Mouse (Mus musculus) right cerebral cortex, postnatal 25 days (tissue): ENCODE data around the gene Kmt2a.
A peak's percentile ranks its signal among the peaks of the same experiment; 100 is the strongest.

Experiments used
- DNase-seq: peaks from one replicate; pipeline ENCODE4 v3.0.0; 2022

Kmt2a gene

DNA sequence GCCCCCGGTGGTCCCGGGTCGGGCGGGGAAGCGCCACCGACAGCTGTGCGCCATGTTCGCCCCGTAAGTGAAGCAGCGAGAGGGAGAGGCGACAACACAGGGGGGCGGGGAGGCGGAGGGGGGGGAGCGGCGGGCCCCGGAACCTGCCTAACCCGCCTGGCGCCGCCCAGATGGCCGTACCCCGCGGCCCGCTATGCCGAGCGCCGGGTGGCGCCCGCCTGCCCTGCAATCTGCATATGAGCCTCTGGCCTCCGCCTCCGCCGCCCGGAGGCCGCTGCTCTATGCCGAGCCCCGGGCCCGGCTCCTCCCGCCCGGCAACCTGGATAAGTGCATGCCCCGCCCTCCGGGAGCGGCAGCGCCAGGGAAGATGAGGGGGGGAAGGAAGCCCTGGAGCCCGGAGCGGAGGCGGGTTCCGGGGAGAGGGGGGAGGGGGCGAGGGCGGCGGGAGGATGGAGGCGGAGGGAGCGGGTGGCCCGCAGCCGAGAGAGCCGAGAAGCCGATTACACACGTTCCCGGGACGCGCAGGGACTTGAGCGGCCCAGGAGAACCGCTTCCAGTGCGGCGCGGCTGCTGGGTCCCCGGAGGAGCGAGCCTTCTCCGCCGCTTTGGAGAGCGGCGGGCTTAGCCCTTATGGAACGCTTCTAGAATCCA is at the start of gene Kmt2a:
Gene Kmt2a (minus strand): TSS at position 76 of the 651 bp plus-strand sequence.
- peak; percentile 99 for DNase-seq

DNA sequence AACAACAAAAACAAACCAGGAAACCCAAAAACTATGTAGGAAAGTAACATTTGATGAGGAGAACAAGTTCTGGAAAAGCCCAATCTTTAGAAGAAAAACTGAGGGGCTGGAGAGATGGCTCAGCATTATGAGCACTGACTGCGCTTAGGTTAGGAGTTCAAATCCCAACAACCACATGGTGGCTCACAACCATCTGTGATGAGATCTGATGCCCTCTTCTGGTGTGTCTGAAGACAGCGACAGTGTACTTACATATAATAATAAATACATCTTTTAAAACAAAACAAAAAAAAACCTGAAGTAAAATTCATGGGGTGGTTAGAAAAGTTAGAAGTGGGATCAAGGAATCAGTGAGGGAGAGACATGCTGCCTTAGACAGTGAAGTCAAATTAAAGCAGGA is 40.4 kb upstream of the Kmt2a start:
- no peak for DNase-seq

DNA sequence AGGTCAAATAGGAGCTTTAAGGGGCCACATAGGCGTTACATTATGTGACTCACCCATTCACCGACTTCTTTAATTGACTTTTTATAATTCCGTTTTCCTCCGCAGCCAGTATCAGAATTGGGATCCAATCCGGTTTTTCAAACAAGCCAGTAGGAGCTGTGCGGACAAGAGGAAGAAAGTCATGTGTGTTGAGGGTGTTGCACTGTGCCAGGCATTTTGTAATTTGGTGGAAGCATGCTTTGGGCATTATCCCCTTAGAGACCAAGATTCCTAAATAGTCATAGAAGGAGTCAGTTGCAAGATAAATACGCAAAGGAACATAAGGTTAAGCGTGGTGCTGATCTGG is 40.0 kb upstream of the Kmt2a start:
- no peak for DNase-seq

DNA sequence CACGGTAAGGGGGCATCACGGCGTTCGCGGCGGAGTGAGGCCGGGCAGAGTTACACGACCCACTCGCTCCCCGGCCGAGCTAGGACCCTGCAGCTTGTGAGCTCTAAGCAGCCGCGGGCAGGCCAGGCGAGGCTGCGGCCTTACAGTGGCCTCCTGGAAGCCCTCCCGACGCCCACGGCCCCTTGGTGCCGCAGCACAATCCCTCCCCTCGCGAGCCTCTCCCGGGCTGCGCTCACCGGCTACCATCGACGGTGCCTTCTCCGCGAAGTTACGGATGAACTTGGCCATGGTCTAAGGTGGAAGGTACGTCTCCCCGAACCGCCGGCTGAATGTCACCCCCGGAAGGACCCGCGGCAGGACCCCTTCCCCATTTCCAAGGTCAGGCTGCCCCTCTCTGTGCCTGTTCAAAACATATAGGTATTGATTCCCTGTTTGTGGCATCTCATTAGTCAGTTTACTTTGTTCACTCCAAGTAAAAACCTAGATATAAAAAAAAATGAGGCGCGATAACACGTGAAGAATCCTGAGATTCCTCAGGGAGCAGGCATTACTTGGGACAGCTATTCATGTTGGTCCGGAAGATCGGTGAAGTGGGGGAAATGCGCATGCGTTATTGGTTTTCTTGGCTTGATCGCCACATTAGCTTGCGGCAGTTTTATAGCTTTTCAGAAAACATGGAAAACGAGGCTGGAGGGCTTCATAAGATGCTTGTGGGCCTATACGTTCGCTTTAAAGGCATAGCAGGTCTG is 39.5 kb upstream of the Kmt2a start, which contains the start of gene Atp5l:
Gene Atp5l (minus strand): TSS at position 369 of the 749 bp plus-strand sequence.
- peak; percentile 80 for DNase-seq

DNA sequence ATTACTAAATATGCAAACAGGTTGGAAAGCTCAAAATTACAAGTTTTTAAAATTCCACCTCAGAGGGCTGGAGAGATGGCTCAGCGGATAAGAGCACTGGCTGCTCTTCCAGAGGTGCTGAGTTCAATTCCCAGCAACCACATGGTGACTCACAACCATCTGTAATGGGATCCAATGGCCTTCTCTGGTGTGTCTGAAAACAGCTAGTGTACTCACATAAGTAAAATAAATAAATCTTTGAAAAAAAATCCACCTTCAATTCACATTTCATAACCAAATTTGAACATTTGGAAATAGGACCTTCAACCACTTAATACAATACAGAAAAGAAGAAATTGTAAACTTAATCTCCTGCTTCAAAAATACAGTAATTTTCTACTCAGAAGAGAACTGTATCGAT is 38.5 kb upstream of the Kmt2a start:
- no peak for DNase-seq

DNA sequence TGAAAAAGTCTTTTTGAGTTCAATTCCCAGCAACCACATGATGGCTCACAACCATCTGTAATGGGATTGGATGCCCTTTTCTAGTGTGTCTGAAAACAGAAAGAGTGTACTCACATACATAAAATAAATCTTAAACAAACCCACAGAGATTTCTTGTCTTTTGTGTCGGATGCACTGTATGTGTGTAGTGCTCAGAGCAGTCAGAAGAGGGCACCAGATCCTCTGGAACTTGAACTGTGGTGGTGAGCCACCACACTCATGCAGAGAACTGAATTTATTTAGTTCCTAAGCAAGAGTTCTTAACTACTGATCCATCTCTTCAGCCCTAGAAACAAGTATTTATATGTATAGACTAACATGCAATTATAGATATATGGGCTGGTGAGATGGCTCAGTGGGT is 35.1 kb upstream of the Kmt2a start:
- no peak for DNase-seq

DNA sequence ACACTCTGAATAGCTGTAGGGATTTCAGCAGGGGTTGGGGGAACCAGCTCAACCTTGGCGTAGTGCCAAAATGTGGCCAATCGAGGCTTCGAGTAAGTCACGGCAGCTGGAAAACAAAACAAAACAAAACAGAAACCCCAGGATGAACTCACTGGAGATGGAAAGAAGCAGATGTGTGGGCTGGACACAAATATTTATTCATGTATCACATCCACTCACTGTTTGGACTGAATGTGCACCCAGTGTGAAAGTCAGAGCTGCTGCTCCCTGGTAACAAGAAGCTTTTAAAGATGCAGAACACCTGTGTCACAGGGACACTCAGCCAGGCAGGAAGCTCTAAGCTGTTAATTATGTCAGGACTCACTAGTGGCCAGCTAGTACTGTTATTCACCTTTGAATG is 33.6 kb upstream of the Kmt2a start:
- no peak for DNase-seq

DNA sequence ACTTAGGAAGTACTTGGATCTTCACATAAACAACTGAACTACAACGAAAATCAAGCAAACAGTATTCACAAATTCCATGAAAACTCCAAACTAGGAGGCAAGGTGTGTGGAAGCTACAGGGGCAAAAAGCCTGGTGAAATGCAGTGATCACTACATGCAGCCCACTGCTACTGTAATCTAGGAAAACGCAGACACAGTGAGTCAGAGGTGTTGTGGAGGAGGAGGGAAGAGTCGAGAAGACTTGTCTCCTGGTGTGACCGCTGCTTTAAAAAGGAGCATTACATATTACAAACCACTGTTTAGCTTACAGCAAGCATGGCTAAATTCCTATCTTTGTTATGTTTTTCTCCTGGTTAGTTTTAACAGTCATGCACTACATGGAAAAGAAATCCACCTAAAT is 30.3 kb upstream of the Kmt2a start:
- DNase-seq, result no peak

DNA sequence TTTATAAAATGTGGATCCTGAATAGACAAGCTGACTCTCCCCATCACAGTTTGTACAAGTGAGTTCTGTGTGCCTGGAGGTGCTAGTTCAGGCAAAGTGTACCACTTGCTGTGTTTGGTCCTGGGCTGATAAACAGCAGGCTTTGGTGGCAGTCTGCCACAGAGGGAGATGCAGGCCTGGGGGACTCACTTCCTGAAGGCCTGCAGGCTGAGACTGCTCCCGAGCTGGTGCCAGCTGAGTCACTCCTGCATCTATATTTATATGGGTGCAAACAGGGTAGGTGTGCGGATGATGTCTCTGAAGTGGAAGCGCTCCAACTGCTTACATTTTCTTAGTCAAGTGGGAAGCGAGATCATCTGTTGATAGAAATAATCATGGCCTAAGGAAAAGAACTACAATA is 24.5 kb upstream of the Kmt2a start:
- DNase-seq, result peak; percentile 81

DNA sequence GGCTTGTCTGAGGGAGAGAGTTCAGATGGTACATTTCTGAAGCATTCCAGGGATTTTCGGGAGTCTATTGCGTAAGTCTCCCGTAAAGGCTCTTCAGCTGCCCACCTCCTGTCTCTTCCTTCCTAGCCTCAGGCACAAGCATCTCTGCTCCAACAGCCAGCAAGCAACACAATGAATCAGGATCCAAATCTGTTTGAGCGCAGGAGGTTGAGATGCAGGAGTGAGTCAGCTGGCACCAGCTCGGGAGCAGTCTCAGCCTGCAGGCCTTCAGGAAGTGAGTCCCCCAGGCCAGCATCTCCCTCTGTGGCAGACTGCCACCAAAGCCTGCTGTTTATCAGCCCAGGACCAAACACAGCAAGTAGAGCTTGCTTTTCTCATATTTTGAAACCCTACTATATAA is 23.9 kb upstream of the Kmt2a start:
- peak; percentile 83 for DNase-seq

DNA sequence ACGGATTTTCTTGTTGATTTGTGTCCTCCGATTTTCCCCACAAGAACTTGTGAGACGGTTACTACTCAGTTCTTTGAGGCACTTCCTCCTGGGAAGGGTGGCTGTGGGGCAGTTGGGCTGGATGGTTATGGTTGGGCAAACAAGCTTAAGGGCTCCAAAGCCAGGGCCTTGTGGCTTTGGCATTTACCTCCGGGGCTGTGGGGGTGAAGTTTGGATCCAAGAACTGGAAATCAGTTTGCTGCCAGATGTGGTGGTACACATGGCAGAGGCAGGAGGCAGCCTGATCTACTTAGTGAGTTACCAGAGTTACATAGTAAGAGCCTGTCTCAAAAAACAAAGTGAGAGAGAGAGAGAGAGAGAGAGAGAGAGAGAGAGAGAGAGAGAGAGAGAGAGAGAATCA is 22.8 kb upstream of the Kmt2a start:
- DNase-seq, result no peak

DNA sequence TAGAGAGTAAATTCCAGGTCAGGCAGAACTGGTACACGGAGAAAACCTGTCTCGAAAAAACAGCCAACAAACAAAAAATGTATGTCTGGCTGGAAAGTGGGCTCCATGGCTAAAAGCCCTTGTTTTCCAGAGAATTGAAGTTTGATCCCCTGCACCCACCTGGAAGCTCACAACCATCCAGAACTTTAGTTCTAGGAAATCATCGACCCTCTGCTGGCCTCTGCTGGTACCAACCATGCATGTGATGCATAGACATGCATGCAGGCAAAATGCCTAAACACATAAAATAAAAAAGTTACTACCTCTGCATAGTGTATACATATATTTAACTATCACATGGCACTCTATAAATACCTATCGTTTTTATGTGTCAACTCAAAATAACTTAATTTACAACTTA is 19.3 kb upstream of the Kmt2a start:
- no peak for DNase-seq

DNA sequence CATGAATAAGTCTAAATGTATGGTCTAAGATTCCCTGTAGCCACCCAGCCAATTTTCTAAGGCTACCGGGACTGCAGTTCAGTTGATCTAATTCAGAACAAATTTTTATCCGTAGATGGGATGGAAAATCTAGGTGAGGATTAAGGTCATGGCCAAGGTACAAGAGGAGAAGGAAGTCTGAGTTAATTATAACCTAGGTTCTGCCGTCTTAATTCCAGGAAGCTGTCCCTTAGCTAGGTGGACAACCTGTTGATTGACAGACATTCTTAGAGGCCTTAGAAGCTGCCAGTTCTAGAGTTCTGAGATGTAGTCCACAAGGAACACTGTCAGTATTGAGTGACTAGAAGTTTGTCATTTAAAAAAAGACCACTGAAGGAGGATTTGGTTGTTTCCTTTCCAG is 18.6 kb upstream of the Kmt2a start:
- DNase-seq, result no peak

DNA sequence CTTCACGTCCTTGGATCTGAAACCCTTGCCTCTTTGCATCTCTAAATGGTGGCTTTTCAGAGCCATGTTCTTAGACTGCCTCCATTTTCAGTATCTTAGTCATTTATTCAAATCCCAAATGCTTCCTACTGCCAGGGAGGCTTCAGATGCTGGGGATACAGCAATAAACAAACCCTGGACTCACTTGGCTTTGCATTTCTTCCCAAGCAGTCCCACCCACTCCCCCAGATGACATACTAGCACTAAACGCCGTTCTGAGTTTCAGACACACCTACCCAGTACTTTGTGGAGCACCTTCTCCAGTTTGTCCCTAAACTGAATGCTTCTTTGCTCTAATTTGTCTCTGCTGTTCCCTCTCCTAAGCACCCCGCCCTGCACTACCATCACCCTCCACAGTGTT is 15.9 kb upstream of the Kmt2a start:
- DNase-seq, result no peak

DNA sequence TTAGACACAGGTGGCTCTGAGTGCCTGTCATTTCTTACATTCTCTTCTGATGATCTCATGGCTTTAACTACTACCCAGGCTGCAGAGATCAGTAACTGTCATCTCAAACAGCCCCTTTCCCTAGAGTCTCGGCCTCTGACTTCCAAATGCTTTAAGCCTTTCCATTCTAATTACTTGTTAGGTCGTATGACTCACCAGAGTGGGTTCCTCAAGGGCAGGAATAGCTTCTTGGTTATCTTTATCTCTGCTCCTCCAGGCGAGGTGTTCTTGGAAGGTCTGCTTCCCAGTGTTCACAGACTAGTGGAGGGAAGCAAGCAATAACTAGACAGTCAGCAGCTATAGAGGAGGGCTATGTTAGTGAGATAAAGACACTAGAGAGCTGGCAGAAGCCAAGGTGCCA is 11.6 kb upstream of the Kmt2a start:
- DNase-seq, result no peak

DNA sequence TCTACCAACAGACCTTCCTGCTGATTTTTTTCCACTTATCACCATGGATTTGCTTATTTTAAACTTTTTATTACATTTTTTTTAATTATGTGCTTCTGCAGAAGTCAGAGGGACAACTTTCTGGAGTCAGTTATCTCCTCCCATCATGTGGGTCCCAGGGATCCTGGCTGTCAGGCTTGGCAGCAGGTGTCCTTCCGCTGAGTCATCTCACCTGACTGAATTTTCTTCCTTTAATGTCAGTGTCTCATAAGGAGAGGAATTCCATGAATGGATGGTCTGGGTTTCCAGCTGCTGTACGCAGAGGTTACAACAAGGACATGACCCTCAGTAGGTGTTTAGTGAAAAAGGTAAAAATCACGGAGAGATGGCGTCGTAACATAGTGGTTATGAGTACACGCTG is 10.1 kb upstream of the Kmt2a start:
- DNase-seq, result no peak

DNA sequence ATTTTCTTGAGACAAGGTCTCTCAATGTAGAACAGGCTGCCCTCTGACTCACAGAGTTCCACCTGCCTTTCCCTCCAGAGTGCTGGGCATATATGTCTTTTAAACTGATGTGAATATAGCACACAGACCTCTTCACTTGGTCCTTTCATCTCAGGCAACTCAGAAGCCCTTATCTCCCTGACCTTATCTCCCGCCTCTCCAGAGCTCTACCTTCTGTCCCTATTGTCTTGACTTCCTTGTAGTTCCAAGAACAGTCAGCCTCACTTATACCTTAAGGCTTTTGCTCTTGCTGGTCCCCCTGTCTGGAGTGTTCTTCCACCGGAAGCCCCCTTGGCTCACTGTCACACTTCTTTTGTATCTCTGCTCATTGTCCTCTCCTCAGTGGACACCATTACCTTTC is 9.0 kb upstream of the Kmt2a start:
- DNase-seq, result no peak

DNA sequence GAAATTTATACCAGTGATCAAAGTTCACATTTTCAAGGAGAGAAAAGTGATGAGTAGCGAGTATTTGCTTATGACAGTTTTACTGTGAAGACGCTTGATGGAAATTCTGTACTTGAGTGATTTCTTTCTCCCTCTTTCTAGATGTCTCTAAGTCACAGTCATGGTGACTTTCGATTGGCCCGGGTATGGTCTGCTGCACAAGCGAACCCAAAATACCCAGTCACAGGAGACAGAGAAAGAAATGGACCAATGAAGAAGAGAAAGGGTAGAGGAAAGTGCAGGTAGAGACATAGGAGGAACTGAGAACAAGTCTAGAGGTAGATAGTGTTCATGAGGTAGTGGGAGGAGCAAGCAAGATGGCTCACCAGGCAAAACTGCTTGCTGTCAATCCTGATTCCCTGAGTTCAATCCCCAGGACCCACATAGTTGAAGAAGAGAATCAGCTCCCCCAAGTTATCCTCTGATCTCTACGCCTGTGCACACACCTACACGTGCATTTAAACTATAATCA is 7.1 kb upstream of the Kmt2a start:
- DNase-seq, result no peak

DNA sequence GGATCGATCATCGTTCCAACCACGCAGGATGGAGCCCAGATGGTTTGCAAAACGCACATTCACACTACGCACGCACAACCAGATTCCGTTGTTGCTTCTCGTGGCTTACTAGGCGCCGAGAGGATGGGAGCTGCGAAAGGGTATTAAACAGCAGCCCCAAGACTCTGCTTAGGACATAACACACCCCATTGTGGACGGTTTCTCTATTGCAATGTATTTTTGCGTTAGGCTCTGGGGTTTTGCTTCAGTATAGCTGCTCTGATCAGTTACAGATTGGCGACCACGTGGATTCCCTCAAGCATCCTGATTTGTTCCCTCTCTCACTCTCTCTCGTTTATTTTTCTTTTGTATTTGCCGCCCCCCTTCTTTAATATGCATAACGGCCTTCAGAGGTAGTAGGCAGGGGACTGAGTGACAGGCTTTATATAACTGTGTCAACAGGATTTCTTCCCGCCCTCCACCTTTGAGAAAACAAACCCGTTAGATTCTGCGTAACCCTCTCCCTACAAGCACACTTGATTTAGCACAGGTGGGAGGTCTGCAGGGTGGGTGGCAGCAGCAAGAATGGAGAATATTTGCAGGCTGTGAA is 2.0 kb upstream of the Kmt2a start:
- peak; percentile 59 for DNase-seq

DNA sequence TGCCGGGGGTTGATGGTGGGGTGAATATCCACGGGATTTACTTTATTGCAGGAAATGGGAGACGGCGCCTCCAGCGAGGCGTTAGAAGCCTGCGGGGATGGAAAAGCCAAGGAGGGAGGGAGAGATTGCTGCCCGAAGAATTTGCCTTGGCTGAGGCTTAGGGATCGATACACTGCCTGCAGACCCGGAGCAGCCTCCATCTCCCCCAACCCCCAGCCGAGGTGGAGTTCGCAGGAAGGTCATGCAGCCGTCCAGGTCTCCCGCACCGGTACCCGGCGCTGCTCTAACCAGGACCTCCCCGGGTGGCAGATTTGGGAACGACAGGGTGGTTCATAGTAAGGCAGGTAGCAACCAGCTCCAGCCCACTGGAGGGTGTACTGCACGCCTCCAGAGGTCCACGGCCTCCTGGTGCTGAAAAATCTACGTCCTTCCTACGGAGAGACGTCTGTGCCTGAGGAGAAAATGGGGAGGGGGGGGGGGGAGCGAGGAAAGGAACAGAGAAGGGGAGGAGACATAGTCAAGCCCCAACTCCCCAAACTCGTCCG is 1.4 kb upstream of the Kmt2a start:
- peak; percentile 42 for DNase-seq

DNA sequence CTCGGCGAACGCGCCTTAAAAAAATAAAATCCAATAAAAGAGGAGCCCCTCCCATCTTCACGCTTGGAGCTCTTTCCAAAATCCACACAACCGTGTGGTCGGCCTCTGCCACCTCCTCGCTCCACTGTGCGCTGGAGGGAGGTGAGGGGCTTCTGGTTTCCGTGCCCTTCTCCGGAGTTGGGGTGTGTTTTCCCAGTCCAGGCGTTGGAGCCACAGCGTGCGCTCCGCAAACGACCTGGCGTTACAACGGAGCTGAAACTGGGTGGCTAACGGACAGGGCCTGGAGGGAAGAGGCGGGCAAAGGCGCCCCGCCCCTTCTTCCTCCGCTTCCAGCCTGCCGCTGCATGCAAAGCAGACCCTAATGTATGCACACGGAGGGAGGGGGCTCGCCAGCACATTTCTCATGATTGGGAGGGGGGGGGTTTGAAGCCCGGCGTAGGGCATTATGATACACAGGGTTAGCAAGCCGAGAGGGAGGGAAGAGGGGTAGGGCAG is 892 bp upstream of the Kmt2a start:
- peak; percentile 82 for DNase-seq

DNA sequence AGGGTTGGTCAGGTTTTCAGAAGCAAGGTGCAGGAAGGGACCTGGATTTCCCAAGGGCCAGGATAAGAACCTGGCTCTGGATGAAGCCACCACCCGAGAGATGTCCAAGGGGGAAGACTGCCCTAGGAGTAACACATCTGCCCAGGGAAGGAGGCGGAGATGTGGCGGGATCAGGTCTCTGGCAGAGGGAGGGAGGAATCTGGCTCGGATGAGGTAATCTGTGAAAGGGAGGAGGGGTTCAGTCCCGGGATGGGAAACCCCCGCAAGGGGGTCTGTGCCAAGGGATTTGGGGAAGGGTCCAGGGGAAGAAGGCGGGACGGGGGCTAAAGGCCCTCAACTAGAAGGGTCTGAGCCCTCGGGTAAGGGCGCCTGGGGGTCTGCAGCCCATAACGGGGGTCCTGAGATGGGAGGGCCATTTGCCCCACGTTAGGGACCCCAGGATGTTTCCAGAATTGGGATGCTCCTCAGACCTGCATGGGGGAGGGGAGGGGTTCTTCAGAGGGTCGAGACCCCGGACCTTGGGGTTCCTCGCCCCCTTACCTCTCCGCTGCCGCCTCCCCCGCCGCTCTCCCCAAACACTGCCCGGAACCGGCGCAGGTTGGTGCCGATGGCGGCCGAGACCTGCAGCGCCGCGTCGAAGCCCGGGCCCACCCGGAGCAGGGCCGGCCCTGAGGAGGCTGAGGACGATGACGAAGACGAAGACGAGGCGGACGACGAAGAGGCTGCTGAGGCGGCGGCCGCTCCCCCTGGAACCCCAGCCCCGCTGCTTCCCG is 601 bp downstream of the Kmt2a start:
- peak; percentile 23 for DNase-seq

DNA sequence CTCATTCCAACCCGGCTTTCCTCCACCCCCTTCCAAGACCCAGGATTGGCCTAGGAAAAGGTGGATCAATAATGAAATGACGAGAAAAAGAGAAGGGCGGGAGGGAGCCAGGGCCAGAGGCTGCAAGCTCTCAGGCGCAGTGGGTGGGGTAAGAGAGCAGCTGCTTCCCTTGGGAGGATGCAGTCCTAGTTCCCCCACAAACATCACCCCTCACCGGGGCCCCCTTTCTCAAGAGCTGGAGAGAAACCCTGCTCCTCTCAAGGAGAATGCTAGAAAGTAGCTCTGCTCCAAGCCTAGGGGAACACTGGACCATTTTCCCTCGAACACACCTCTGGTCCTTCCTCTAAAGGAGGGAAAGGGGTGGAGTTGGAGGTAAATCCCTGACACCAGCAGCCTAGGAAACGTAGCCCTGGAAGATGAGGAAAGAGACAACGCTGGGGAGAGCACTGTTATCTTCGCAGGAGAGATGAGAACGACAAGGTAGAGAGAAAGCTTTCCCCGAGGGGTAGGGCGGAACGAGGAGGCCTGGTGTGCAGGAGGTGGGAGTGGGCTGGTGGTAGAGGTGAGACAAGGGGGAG is 1.3 kb downstream of the Kmt2a start:
- no peak for DNase-seq
